Mouse (Mus musculus) thymus, postnatal 4 days (tissue): ENCODE measurements around the gene Plekha4.

Experiments used
- DNase-seq: peaks from one replicate; pipeline ENCODE4 v3.0.0; 2021

Plekha4 gene

GRCm38 (mm10) chr7:45571966-45572365, 45.8 kb downstream of the Plekha4 start:
- DNase-seq: no peak

GRCm38 (mm10) chr7:45573954-45574353, 47.8 kb downstream of the Plekha4 start:
- DNase-seq: peak; percentile 69

GRCm38 (mm10) chr7:45574472-45575379, 48.6 kb downstream of the Plekha4 start:
- no peak for DNase-seq

- DNase-seq: no peak
These were observed 59.8 kb downstream of the Plekha4 start for GRCm38 (mm10) chr7:45585923-45586322.

GRCm38 (mm10) chr7:45587631-45588592, 61.8 kb downstream of the Plekha4 start:
- no peak for DNase-seq

DNA sequence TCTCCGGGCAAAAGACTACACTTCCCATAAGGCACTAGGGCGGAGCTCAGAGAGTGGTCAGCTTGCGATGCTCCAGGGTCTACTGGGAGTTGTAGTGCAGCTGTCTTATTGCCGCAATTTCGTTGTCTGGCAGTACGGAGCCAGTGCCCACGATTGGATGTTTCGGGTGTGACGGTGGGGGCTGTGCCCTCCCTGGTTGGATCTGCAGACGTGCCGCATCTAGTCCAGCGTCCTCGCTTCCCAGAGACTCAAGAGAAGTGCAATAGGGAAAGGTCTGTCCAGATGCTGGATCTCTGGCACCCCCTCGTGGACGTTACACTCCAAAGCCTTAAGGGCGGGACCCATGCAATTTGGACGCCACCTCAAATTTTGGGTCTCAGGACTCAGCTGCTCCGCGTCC, 63.0 kb downstream of the Plekha4 start:
- DNase-seq: peak; percentile 89

DNA sequence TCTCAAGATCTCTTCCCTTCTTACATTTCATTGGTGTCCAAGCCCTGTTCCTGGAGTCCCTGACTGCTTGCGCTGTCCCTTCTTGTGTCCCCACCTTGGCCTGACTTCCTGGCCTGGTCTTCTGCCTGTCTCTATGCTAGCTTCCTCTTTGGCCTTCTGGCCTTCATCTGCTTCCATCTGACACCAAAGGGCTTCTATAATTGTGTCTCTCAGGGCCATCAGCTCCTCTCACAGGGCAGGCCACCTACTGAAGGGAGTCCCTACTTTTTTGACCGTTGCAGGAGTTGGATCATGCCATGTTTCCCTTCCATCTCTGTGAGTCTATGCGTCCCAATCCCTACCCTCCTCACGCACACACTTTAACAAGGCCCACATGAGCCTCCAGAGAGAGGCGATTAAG, 63.8 kb downstream of the Plekha4 start:
- no peak for DNase-seq

- no peak for DNase-seq
These were observed 64.7 kb downstream of the Plekha4 start for GRCm38 (mm10) chr7:45590874-45591273.

DNA sequence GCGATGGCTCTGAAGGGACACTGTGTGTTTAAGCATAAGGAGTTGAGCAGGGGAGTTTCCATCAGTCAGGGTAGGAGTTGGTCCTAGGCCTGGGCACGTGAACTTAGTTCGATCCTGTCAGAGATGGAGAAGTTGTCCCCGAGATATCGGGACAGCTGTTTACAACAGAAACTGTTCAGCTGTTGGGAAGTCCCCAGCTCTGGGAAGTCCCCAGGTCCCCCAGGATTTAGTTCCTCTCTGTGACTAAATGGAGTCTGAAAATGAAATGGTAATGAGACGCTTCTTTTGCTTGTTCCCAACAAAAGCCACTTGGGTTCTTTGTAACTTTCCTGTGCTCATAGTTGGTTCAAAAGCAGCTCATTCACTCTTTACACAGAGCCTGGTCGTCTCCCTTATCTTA, 65.8 kb downstream of the Plekha4 start:
- DNase-seq: no peak

- peak; percentile 84 for DNase-seq
These were observed 67.1 kb downstream of the Plekha4 start for GRCm38 (mm10) chr7:45593118-45593815.

- no peak for DNase-seq
These were observed 69.0 kb downstream of the Plekha4 start for GRCm38 (mm10) chr7:45595176-45595575.

- no peak for DNase-seq
These were observed 70.0 kb downstream of the Plekha4 start for GRCm38 (mm10) chr7:45596107-45596506.

- no peak for DNase-seq
These were observed 70.9 kb downstream of the Plekha4 start for GRCm38 (mm10) chr7:45597013-45597412.

DNA sequence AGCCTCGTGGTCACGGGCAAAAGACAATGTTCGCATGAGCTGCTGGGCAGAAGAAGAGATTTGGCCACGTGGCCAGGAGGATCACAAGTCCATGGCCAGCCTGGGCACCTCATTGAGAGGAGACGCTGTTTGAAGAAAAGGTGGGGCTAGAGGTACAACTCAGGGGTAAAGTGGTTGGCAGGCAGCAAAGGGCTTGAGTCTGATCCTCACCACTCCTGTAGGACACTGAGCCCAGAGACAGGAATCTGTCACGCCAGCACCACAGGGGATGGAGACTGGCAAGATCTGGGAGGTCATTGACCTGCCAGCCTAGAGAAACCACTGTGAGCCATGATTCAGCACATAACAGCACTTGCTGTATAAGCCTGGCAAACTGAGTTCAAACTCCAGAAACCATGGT, 71.4 kb downstream of the Plekha4 start:
- DNase-seq: no peak

GRCm38 (mm10) chr7:45598960-45599879, 73.1 kb downstream of the Plekha4 start:
- peak; percentile 82 for DNase-seq
